Mouse (Mus musculus): ENCODE data around the gene Ttll1.

Ttll1 gene

GRCm38 (mm10) chr15:83482645-83483224 is 28.0 kb downstream of the Ttll1 start:
- no peak for DNase-seq (ENCODE audit: low spot score)

- no peak for DNase-seq (ENCODE audit: low spot score)
Observed at GRCm38 (mm10) chr15:83481236-83481780, 29.4 kb downstream of the Ttll1 start.

DNA sequence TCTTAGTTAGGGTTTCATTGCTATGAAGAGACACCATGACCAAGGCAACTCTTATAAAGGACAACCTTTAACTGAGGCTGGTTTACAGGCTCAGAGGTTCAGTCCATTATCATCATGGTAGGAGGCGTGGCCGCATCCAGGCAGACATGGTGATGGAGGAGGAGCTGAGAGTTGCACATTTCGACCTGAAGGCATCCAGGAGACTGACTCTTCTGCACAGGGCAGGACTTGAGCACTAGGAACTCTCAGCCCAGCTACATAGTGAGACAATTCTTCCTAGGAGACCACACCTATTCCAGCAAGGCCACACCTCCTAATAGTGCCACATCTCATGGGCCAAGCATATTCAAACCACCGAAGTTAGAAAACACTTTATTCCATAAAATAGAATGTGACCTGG is 30.9 kb downstream of the Ttll1 start:
- no peak for DNase-seq (ENCODE audit: low spot score)

- peak; percentile 26 for DNase-seq (ENCODE audit: low spot score)
Observed at GRCm38 (mm10) chr15:83478096-83478495, 32.6 kb downstream of the Ttll1 start.

DNA sequence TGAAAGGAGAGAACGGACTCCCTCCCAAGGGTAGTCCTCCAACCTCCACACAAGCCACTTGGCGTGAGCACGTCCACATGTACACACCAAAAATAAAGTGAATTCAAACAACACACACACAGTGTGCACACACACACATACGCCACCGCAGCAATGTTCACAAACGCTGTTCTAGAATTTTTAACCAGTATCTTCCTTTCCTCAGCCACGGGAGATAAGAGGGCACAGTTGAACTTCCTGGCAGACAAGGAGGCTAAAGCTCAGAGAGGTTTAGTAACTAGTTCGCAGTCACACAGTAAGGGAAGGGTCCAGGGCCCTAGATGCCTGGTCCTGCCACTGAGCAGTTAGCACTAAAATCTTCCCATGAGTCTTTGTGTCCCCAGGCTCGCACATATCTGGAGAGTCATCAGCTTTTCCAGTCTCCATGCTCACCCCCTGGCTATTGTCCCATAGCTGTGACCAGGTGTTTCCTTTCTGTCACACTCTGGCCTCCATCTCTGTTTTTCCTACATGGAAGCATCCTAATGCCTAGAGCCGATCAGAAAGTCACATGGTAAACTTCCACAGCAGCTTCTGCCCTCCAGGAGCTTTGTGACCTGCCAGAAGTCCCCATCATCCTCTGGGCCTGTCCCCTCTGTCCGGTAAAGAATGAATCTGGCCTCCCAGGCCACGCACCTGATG is 34.0 kb downstream of the Ttll1 start:
- no peak for DNase-seq (ENCODE audit: low spot score)

GRCm38 (mm10) chr15:83474466-83474836 is 36.2 kb downstream of the Ttll1 start:
- DNase-seq (ENCODE audit: low spot score), result no peak

DNA sequence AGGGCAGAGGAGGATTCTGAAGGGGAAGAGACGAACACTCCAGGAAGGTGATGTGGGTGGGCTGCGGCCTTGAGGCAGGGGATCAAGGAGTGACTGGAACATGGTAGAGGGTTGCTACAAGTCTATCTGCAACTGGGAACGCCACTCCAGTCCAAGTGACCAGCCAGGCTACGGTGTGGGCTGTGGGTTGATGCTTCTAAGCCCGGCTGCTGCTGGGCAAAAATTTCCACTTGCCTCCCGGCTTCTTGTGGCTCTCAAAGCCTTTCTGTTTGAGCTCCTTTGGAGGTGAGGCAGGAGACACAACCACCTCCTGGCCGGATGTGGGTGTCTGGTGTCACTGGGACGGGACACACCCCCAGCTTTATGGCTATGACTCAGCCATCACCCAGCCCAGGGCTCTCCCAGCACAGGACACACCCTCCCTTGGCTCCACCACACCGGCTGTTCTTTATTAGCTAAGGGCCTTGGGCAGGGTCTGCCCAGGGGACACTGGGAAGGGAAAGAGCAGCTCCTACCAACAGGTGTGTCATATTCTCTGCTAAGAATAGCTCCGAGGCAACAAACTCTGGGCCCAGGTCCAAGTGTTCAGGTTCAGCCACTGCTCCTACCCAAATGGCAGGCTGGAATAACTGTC is 36.7 kb downstream of the Ttll1 start:
- DNase-seq (ENCODE audit: low spot score), result peak; percentile 42

DNA sequence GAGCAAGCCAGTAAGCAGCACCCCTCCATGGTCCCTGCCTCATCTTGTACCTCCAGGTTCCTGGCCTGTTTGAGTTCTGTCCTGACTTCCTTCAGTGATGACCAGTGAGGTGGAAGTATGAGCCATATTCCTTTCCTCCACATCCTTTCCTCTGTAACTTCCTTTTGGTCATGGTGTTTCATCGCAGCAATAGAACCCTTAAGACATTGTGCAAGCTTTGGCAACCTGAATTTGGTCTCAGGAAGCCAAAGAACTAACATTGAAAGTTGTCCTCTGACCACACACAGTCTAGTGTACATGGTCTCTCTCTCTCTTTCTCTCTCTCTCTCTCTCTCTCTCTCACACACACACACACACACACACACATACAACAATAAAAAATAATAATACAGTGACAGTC is 37.4 kb downstream of the Ttll1 start:
- no peak for DNase-seq (ENCODE audit: low spot score)

GRCm38 (mm10) chr15:83471476-83471875 is 39.2 kb downstream of the Ttll1 start:
- DNase-seq (ENCODE audit: low spot score), result no peak

DNA sequence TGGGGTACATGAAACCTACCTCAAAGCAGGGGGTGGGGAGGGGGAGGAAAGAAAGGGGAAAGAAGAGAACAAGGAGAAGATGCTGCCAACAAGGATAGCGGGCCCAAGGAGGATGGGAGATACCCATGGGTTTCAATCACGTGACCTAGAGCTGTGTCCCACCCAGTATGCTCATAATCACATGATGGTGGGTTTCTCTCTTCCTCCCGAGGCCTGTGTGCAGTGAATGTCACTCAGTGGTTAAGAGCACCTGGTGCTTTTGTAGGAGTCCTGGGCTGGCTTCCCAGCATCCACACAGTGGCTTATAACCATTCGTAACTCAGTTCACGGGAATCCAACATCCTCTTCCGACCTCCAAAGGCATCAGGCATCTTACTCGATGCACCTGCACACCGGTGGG is 40.2 kb downstream of the Ttll1 start:
- DNase-seq (ENCODE audit: low spot score), result no peak

GRCm38 (mm10) chr15:83469279-83469821 is 41.3 kb downstream of the Ttll1 start:
- DNase-seq (ENCODE audit: low spot score), result no peak

DNA sequence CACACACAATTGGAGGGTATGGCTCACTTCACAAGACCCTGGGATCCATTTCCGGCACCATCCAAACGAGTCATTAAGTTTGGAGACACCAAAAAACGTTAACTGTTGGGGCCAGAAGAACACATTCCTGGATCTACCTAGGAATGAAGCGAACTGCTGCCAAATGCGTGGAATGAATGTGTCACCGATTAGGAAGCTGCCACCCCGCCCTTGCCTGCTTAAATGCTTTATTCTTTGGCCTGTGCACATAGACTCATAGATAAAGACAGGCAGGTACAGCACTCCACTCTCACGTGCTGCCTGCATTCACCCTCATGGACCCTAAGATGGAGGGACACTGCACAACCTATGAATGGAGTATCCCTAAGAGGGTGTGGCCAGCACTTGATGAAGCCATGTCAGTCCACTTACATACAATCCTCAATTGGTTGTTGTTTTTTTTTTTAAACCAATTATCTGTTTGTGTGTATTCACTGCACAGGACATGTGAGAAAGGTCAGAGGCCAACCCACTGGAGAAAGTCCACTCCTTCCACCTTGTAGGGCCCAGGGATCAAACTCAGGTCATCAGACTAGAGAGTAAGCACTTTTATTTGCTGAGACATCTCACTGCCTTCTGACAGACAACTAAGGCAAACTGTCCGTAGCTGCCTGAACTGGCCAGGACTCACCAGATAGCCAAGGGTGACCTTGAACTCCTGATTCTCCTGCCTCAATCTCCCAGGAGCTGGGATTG is 43.3 kb downstream of the Ttll1 start:
- peak; percentile 70 for DNase-seq (ENCODE audit: low spot score)

- no peak for DNase-seq (ENCODE audit: low spot score)
Observed at GRCm38 (mm10) chr15:83466331-83466730, 44.4 kb downstream of the Ttll1 start.

DNA sequence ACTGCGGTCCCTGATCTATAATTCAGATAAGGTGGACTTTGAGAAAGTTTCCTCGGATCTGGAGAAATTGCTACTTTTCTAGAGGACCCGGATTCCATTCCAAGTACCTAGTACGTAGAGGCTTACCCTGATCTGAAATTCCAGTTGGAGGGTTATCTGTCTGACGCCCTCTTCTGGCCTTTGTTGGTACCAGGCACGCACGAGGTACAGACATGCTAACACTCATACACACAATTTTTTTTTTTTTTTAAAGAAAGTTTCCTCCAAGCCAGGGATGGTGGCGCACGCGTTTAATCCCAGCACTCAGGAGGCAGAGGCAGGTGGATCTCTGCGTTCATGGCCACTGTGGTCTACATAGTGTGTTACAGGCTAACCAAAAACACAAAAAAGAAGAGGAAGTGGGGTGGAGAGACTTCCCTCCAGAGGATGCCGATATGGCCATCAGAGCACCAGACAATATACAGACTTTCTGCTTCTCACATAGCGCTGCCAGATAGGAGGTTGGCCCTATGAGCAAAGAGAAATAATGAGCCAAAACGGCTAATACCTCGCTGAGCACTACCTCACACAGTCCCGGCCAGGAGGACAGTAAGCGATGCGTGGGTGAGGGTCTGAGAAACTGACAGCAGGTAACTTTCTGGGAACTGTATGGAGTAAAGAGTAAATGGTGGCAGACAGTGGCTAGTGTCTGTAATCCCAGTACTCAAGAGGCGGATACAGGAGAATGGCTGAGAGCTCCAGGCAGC is 45.6 kb downstream of the Ttll1 start:
- DNase-seq (ENCODE audit: low spot score), result no peak

DNA sequence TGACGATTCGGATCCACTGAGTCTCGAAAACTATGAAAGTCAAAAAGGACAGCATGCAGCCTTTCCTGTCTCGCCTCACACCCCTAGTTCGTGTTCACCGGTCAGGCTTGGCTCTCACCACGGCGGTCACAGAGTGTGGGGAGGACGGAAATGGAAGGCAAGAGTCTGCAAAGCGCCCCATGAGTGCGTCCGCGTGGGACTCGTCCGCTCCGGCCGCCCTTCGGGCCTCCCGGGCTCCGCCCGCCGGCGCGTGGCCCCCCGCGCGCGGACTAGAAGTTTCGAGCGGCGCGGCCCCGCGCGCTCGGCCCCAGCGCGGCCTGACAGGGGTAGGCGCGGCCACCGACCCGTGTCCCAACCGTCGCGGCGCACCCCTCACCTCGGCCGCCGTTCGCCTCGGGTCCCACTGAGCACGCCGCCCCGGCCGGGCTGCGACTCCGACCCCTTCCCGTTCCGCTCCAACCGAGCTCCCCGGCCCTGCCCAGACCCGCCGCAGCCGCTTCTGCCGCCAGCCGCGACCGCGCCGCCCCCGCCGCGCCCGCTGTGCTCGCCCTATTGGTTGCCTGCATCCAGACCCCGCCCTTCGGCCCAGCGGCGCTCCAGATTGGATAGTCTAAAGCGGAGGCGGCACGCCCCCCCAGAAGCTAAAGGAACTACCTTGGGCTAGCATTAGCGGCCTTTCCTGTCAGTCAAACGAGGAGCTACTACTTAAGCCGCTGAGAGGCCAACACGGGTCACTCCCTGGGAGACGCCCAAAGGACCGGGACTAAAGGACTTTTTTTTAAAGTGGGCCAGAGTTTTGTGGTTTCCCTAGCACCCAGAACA is 46.4 kb downstream of the Ttll1 start, which contains the start of gene Pacsin2:
Gene Pacsin2 (minus strand): TSS at position 524 of the 822 bp plus-strand sequence.
- peak; percentile 98 for DNase-seq (ENCODE audit: low spot score)

DNA sequence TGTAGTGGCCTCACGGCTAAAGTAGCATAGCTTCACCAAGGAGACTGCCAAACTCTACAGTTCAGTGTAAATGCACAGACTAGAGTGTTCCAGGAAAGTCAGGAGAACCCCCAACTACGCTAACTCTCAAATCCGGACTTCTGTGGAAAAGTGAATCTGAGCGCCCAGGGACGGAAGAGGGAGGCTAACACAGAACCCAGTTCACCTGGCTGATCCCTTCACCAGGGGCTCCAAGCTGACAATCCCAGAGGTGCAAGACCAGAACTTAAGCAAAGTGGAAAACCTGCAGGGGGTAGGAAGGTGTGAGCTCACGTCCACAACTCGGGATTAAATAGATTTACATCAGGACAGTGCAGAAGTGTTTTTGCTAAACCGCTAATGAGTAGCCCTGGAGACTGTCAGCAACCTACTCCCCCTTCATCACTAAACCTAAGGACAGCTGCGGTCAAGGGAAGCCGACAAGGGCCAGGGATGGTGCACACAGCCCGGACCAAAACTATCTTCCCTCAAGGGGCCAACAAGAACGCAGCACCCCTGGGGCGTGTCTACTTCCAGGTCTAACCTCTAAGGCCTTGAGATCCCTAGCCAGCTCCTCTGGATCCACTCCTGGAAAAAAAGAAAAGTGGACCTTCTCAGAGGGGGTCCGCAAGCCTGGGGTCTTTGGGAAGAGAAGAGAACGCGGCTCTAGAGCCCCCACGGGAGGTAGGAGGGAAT is 47.2 kb downstream of the Ttll1 start:
- DNase-seq (ENCODE audit: low spot score), result peak; percentile 52

- DNase-seq (ENCODE audit: low spot score), result peak; percentile 51
Observed at GRCm38 (mm10) chr15:83462349-83462748, 48.3 kb downstream of the Ttll1 start.

DNA sequence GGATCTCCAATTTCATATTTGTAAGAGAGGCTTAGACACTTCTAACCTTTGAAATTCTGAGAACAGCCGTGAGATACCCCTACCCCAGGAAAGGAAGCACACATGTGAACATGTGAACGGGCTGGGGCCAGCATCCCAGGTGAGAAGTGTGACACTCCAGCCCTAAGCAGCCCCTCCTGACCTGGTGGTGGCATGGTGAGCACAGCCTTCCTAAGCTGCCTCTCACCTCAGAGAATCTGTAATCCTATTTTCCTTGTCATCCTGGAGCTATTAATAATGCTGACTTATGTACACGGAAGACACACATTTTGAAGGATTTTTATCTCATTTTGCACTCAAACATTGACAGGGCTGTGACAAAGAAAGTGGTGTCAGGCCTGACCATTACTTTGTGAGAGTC is 49.8 kb downstream of the Ttll1 start:
- DNase-seq (ENCODE audit: low spot score), result no peak

DNA sequence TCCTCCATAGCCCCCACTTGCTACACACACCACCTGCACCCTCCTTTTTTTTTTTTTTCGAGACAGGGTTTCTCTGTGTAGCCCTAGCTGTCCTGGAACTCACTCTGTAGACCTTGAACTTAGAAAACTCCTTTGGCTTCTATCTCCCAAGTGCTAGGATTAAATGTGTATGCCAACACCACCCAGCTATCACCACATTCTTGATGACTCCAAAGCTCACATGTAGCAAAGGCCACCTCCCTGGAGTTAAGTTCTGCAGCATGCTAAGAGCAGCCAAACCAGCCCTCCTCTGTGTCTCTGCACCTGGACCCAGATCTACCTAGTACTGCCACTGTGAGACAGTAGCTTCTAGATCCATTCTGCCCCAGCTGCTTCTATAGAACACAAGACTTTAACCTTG is 53.2 kb downstream of the Ttll1 start:
- DNase-seq (ENCODE audit: low spot score), result no peak

- no peak for DNase-seq (ENCODE audit: low spot score)
Observed at GRCm38 (mm10) chr15:83455637-83456036, 55.1 kb downstream of the Ttll1 start.
